Mouse (Mus musculus) adrenal gland, postnatal 4 days (tissue): ENCODE measurements around the gene Prkca. TPM values are rescaled to one million over a fixed set of nuclear protein-coding genes. Genes with fewer than 3 reads are reported as not detected.

Experiments
- DNase-seq, 2 experiments: peaks; one replicate each; pipeline ENCODE4 v3.0.0; 2021 to 2022; ENCODE audit warnings: low spot score in 2 of 2, mixed read lengths in 2 of 2
- microRNA-seq: library from miRNA; unstranded; fragments of <30 nt; microRNA quantifications from one replicate; pipeline ENCODE4 v1.2.0, GENCODE M21; 2021
- total RNA-seq, 2 experiments: library from RNA; stranded (reverse); gene quantifications; 2 replicates each; pipeline ENCODE4 v1.2.3; 2021

Gene Prkca
- total RNA-seq, 2 experiments from 2014 or later, result 10.9 to 18.1 TPM

GRCm38 (mm10) chr11:107900470-107900869, 443.3 kb downstream of the Prkca start:
- no peak for DNase-seq

- DNase-seq, result no peak
These were observed 445.0 kb downstream of the Prkca start for GRCm38 (mm10) chr11:107898698-107899097.

GRCm38 (mm10) chr11:107895635-107896034, 448.1 kb downstream of the Prkca start:
- no peak for DNase-seq

GRCm38 (mm10) chr11:107891377-107891776, 452.4 kb downstream of the Prkca start:
- no peak for DNase-seq

GRCm38 (mm10) chr11:107887342-107887741, 456.4 kb downstream of the Prkca start:
- DNase-seq, result no peak

Small RNA genes lying within 50 kb of the gene (microRNA-seq; reads per million reads assigned to microRNA genes)
- gene Mir7223, result not detected

Other genes starting within 250 kb of the Prkca start
- 100 to 1,000 TPM in 1 of 2 experiments, 1 to 10 TPM in 1; 7.8 to 315 TPM for gene Apoh, start 574 bp downstream of the Prkca start, total RNA-seq
- 10 to 100 TPM; 24.5 to 26.1 TPM for gene Cep112, start 81.3 kb upstream of the Prkca start, total RNA-seq